Mouse (Mus musculus): Measurements from ENCODE around the gene Cytip. TPM values are rescaled to one million over a fixed set of nuclear protein-coding genes. Genes with fewer than 3 reads are reported as not detected.
A peak's percentile ranks its signal among the peaks of the same experiment; 100 is the strongest.

Cytip gene
- polyA plus RNA-seq, 2 experiments, result 1.4 to 2.7 TPM

DNA sequence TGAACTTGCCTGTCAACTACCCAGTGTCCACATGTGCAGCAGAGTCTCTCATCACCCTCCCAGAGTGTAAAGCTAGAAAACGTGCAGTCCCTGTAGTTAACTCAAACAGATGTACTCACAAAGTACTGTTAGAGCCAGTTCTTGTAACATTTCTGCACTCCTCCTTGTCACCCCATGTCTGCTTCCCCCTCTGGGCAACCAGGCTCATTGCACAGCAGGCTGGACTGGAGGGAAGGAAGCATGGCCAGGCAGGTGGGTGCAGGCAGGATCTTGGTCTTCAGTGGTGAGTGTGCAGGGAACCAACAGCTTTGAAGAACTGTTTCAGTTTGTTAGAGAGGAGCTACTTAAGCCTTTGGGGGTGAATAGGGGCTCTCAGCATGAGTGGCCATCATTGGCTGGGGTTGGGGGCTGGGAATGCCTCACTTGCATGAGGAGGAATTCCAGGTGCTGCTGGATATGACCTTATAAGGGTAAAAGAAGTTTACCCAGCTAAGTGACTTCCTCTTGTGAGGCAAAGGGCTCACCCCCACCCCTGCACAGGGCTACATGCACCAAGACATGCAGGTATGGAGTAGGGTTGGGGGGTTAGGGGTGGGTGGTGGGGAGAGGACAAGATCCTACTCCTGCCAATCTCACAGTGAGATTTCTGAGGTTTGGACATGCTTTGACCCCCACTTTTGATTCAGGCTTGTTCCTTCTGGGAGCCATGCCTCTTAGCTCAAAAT, 31.7 kb downstream of the Cytip start:
- H3K27ac ChIP-seq, result no peak overlapping the region
- WGBS (ENCODE audit: insufficient replicate concordance), result 20% methylated on average over 1 of the region's 1 CpGs

DNA sequence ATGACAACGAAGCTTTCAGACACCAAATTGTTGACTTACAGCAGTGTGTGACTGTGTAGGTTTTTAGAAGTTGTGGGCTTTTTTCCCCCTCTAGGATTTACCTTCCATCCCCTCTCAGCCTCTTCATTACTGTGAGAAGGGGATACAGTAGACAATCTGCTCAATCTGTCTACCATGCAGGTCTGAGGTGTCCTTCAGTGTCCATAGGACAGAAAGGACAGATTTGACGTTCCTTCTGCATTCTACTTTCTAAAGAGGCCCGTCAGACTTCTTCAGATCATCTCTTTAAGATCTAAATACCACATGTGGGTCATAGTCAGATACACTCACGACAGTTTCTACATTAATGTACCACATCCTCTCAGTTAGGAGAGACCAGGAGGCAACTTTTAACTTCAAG, 33.5 kb downstream of the Cytip start:
- 37% methylated on average over 4 of the region's 4 CpGs for WGBS (ENCODE audit: insufficient replicate concordance)
- Histone ChIP-seq H3K27me3 (ENCODE audit: control insufficient read depth, insufficient read depth, low read length) (no peaks in the 10 kb centered on the region), H3K9me3 (ENCODE audit: control insufficient read depth, low read length) (no peaks in the 10 kb centered on the region), H3K4me3 (ENCODE audit: insufficient read depth in 1 of 2, low read depth in 2 of 2, low read length in 2 of 2) (no peak overlapping the region), H3K9ac (replicated peaks) (no peak overlapping the region), H3K4me1 (replicated peaks; ENCODE audit: control insufficient read depth in 2 of 2, insufficient read depth in 2 of 2, low read length in 1 of 2) (peaks cover 0 to 7% of the 10 kb centered on the region in 2 experiments; a peak in 1 of 4 replicates), H3K4me2 (ENCODE audit: low read depth) (no peak overlapping the region), H3K36me3 (replicated peaks; ENCODE audit: control insufficient read depth, insufficient read depth, low read depth) (no peaks in the 10 kb centered on the region), H3K27ac (no peak overlapping the region)
- ATAC-seq (ENCODE audit: insufficient read depth), result no peak
- no peak for DNase-seq (ENCODE audit: low read depth in 3 of 3, low spot score in 3 of 3)
- no peak for TF ChIP-seq EP300 (IDR thresholded peaks at IDR 0.05; ENCODE audit: low read depth)
- TF ChIP-seq CTCF (IDR thresholded peaks at IDR 0.05; ENCODE audit: low read depth), result no peak

More for the DNA sequence above, 31.7 kb downstream of the Cytip start:
- ATAC-seq (ENCODE audit: insufficient read depth) (no peak), DNase-seq (ENCODE audit: low read depth in 3 of 3, low spot score in 3 of 3) (no peak)
- Histone ChIP-seq H3K4me2 (ENCODE audit: low read depth) (no peak overlapping the region), H3K4me3 (ENCODE audit: insufficient read depth in 1 of 2, low read depth in 2 of 2, low read length in 2 of 2) (no peak overlapping the region), H3K4me1 (replicated peaks; ENCODE audit: control insufficient read depth in 2 of 2, insufficient read depth in 2 of 2, low read length in 1 of 2) (peaks cover 0 to 7% of the 10 kb centered on the region in 2 experiments; a peak in 1 of 4 replicates), H3K9me3 (ENCODE audit: control insufficient read depth, low read length) (no peaks in the 10 kb centered on the region), H3K36me3 (replicated peaks; ENCODE audit: control insufficient read depth, insufficient read depth, low read depth) (no peaks in the 10 kb centered on the region), H3K9ac (replicated peaks) (no peak overlapping the region), H3K27me3 (ENCODE audit: control insufficient read depth, insufficient read depth, low read length) (no peaks in the 10 kb centered on the region)
- TF ChIP-seq CTCF (IDR thresholded peaks at IDR 0.05; ENCODE audit: low read depth) (peak; percentile 14; the same call in 1 of the 2 replicates), EP300 (IDR thresholded peaks at IDR 0.05; ENCODE audit: low read depth) (no peak)

DNA sequence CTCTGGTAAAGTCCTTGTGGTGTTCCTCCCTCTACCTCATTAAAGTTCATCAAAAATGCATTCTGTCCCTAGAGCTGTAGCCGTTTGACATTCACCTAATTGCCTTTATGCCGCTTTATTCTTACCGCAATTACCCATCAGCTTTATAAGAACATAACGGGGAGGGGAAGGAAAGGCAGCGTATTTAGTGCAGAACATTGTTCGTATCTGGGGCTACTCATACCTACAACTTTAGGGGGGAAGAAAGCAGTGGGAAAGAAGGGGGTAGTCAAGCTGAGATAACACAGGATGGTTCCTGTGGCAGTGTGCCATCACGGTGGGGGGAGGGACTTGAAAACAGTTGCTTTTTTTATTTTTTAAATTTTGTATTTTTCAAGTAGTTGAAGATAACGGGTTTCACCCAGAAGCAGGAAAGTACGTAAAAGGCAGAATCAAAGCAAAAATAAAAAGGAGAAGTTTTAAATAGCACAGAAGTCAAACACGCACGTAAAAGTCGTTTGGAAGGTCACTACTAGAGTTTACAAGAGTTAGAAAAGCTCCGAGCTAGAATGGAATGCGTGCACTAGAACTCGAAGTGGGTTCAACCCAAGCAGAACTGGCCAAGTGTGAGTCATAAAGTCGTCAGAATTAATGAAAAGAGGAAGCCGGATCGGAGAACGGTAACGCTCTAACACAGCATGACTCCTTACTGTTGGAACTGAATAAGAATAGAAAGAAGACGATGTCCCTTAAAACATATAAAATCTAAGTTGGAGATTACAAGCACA, 34.6 kb downstream of the Cytip start:
- 17% methylated on average over 21 of the region's 21 CpGs for WGBS (ENCODE audit: insufficient replicate concordance)
- ATAC-seq (ENCODE audit: insufficient read depth) (no peak), DNase-seq (ENCODE audit: low read depth in 3 of 3, low spot score in 3 of 3) (no peak)
- H3K4me1 ChIP-seq (replicated peaks; ENCODE audit: control insufficient read depth in 2 of 2, insufficient read depth in 2 of 2, low read length in 1 of 2), result peaks cover 0 to 12% of the 10 kb centered on the region in 2 experiments; a peak in 2 of 4 replicates
- peak overlapping the region; percentile 48 for H3K4me2 ChIP-seq (ENCODE audit: low read depth)
- no peaks in the 10 kb centered on the region for H3K27me3 ChIP-seq (ENCODE audit: control insufficient read depth, insufficient read depth, low read length)
- no peak overlapping the region for H3K9ac ChIP-seq (replicated peaks)
- TF ChIP-seq CTCF (IDR thresholded peaks at IDR 0.05; ENCODE audit: low read depth), result no peak
- TF ChIP-seq EP300 (IDR thresholded peaks at IDR 0.05; ENCODE audit: low read depth), result no peak
- no peaks in the 10 kb centered on the region for H3K9me3 ChIP-seq (ENCODE audit: control insufficient read depth, low read length)
- H3K36me3 ChIP-seq (replicated peaks; ENCODE audit: control insufficient read depth, insufficient read depth, low read depth), result no peaks in the 10 kb centered on the region
- no peak overlapping the region for H3K27ac ChIP-seq
- H3K4me3 ChIP-seq (ENCODE audit: insufficient read depth in 1 of 2, low read depth in 2 of 2, low read length in 2 of 2), result peak overlapping the region in 1 of 2 experiments; percentile 10; a peak in 2 of 4 replicates

- 33% methylated on average over 13 of the region's 13 CpGs for WGBS (ENCODE audit: insufficient replicate concordance)
- no peaks in the 10 kb centered on the region for H3K36me3 ChIP-seq (replicated peaks; ENCODE audit: control insufficient read depth, insufficient read depth, low read depth)
- ATAC-seq (ENCODE audit: insufficient read depth) (peak; percentile 28; the same call in 1 of the 2 replicates), DNase-seq (ENCODE audit: low read depth in 3 of 3, low spot score in 3 of 3) (no peak)
- H3K9me3 ChIP-seq (ENCODE audit: control insufficient read depth, low read length), result no peaks in the 10 kb centered on the region
- H3K27me3 ChIP-seq (ENCODE audit: control insufficient read depth, insufficient read depth, low read length), result no peaks in the 10 kb centered on the region
- TF ChIP-seq EP300 (IDR thresholded peaks at IDR 0.05; ENCODE audit: low read depth) (no peak), CTCF (IDR thresholded peaks at IDR 0.05; ENCODE audit: low read depth) (no peak)
- H3K4me2 ChIP-seq (ENCODE audit: low read depth), result peak overlapping the region; percentile 48
- peak overlapping the region; percentile 27 to 58 for H3K4me3 ChIP-seq (ENCODE audit: insufficient read depth in 1 of 2, low read depth in 2 of 2, low read length in 2 of 2)
- no peak overlapping the region for H3K9ac ChIP-seq (replicated peaks)
- H3K4me1 ChIP-seq (replicated peaks; ENCODE audit: control insufficient read depth in 2 of 2, insufficient read depth in 2 of 2, low read length in 1 of 2), result peaks cover 0 to 12% of the 10 kb centered on the region in 2 experiments; a peak in 2 of 4 replicates
- H3K27ac ChIP-seq, result no peak overlapping the region
Measured at GRCm38 (mm10) chr2:58159880-58160279, 35.5 kb downstream of the Cytip start.

GRCm38 (mm10) chr2:58159121-58159520, 36.2 kb downstream of the Cytip start:
- no peaks in the 10 kb centered on the region for H3K27me3 ChIP-seq (ENCODE audit: control insufficient read depth, insufficient read depth, low read length)
- TF ChIP-seq CTCF (IDR thresholded peaks at IDR 0.05; ENCODE audit: low read depth), result no peak
- TF ChIP-seq EP300 (IDR thresholded peaks at IDR 0.05; ENCODE audit: low read depth), result no peak
- no peaks in the 10 kb centered on the region for H3K9me3 ChIP-seq (ENCODE audit: control insufficient read depth, low read length)
- peak overlapping the region; percentile 48 for H3K4me2 ChIP-seq (ENCODE audit: low read depth)
- DNase-seq (ENCODE audit: low read depth in 3 of 3, low spot score in 3 of 3) (no peak), ATAC-seq (ENCODE audit: insufficient read depth) (no peak)
- H3K9ac ChIP-seq (replicated peaks), result no peak overlapping the region
- H3K27ac ChIP-seq, result no peak overlapping the region
- WGBS (ENCODE audit: insufficient replicate concordance), result 37% methylated on average over 6 of the region's 6 CpGs
- H3K4me3 ChIP-seq (ENCODE audit: insufficient read depth in 1 of 2, low read depth in 2 of 2, low read length in 2 of 2), result peak overlapping the region; percentile 21 to 37
- peaks cover 0 to 12% of the 10 kb centered on the region in 2 experiments; a peak in 2 of 4 replicates for H3K4me1 ChIP-seq (replicated peaks; ENCODE audit: control insufficient read depth in 2 of 2, insufficient read depth in 2 of 2, low read length in 1 of 2)
- H3K36me3 ChIP-seq (replicated peaks; ENCODE audit: control insufficient read depth, insufficient read depth, low read depth), result no peaks in the 10 kb centered on the region

All from liver, embryonic 14.5 days (tissue).